Mouse (Mus musculus) thymus, postnatal 4 days (tissue): ENCODE data around the gene Eln.

Experiments used
- DNase-seq: peaks from one replicate; pipeline ENCODE4 v3.0.0; 2021

Eln gene

GRCm38 (mm10) chr5:134742221-134742795, 4.8 kb downstream of the Eln start:
- DNase-seq: peak; percentile 66

GRCm38 (mm10) chr5:134740501-134741341, 6.4 kb downstream of the Eln start:
- DNase-seq: no peak

- DNase-seq: no peak
These were observed 7.2 kb downstream of the Eln start for GRCm38 (mm10) chr5:134739951-134740350.

- no peak for DNase-seq
These were observed 12.2 kb downstream of the Eln start for GRCm38 (mm10) chr5:134734920-134735319.

GRCm38 (mm10) chr5:134734072-134734471, 13.1 kb downstream of the Eln start:
- no peak for DNase-seq

- no peak for DNase-seq
These were observed 13.9 kb downstream of the Eln start for GRCm38 (mm10) chr5:134733241-134733640.

GRCm38 (mm10) chr5:134729124-134729523, 18.0 kb downstream of the Eln start:
- DNase-seq: no peak

GRCm38 (mm10) chr5:134728535-134728934, 18.6 kb downstream of the Eln start:
- no peak for DNase-seq

- no peak for DNase-seq
These were observed 20.0 kb downstream of the Eln start for GRCm38 (mm10) chr5:134727001-134727639.

- no peak for DNase-seq
These were observed 21.8 kb downstream of the Eln start for GRCm38 (mm10) chr5:134725299-134725698.

- DNase-seq: no peak
These were observed 27.1 kb downstream of the Eln start for GRCm38 (mm10) chr5:134720058-134720457.

GRCm38 (mm10) chr5:134711076-134711475, 36.0 kb downstream of the Eln start:
- no peak for DNase-seq

GRCm38 (mm10) chr5:134709275-134709674, 37.8 kb downstream of the Eln start:
- no peak for DNase-seq

GRCm38 (mm10) chr5:134704157-134704556, 43.0 kb downstream of the Eln start:
- DNase-seq: peak; percentile 89

GRCm38 (mm10) chr5:134695539-134695938, 51.6 kb downstream of the Eln start:
- no peak for DNase-seq

- DNase-seq: no peak
These were observed 52.0 kb downstream of the Eln start for GRCm38 (mm10) chr5:134695082-134695481.

- DNase-seq: no peak
These were observed 54.4 kb downstream of the Eln start for GRCm38 (mm10) chr5:134692704-134693103.

- DNase-seq: peak; percentile 98
These were observed 58.3 kb downstream of the Eln start for GRCm38 (mm10) chr5:134688718-134689284.

- DNase-seq: no peak
These were observed 58.9 kb downstream of the Eln start, which contains the start of gene Limk1 for GRCm38 (mm10) chr5:134688086-134688717. Gene Limk1 (minus strand): TSS chr5:134688598.

GRCm38 (mm10) chr5:134687187-134687586, 59.9 kb downstream of the Eln start:
- DNase-seq: no peak

- DNase-seq: no peak
These were observed 60.6 kb downstream of the Eln start for GRCm38 (mm10) chr5:134686541-134686940.

- no peak for DNase-seq
These were observed 62.7 kb downstream of the Eln start for GRCm38 (mm10) chr5:134684398-134684797.

GRCm38 (mm10) chr5:134683813-134684212, 63.3 kb downstream of the Eln start:
- no peak for DNase-seq
